Mouse (Mus musculus): ENCODE measurements around the gene Tmem18. TPM values are rescaled to one million over a fixed set of nuclear protein-coding genes. Genes with fewer than 3 reads are reported as not detected.

The Tmem18 gene
- total RNA-seq (2021) = 10 to 100 TPM; 30.4 to 32.2 TPM
- long read RNA-seq, transcript Tmem18-202 (3 exons, 762 nt) = minor isoform, 5 of 51 reads
- long read RNA-seq, transcript Tmem18-201 (5 exons, 2,971 nt) = major isoform, 39 of 51 reads
- long read RNA-seq, partial matches to known transcripts = 0 of 51 reads
- long read RNA-seq, other reads (novel, unspliced or antisense) = 7 of 51 reads

DNA sequence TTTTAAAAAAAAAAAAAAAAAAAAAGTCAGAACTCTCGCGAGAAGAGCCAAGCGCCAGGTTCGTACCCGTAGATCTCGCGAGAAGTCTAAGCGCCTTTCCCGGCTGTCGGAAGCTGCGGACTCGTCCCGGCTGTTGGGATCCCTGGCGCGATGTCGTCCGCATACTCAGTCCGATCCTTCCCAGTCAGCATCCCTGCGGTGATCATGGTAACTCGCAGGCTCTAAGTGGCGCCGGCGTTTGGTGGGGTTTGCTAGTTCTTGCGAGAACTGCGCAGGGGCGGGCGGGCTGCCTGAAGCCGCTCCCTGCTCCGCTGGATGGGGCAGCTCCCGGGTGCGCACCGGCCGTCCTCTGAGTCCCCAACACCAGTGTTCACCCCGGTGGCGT, at the start of gene Tmem18:
Gene Tmem18, plus strand, starts transcription at position 71 of the 385 bp plus-strand sequence.
- DNase-seq (ENCODE audit: low spot score in 2 of 2) = peak; percentile 70 to 86

- DNase-seq (ENCODE audit: low spot score in 2 of 2) = no peak
Observed at GRCm38 (mm10) chr12:30557349-30557748, 26.9 kb upstream of the Tmem18 start.

- no peak for DNase-seq (ENCODE audit: low spot score in 2 of 2)
Observed at GRCm38 (mm10) chr12:30561411-30561810, 22.8 kb upstream of the Tmem18 start.

- DNase-seq (ENCODE audit: low spot score in 2 of 2) = no peak
Observed at GRCm38 (mm10) chr12:30572075-30572474, 12.2 kb upstream of the Tmem18 start.

- DNase-seq (ENCODE audit: low spot score in 2 of 2) = no peak
Observed at GRCm38 (mm10) chr12:30575952-30576351, 8.3 kb upstream of the Tmem18 start.

DNA sequence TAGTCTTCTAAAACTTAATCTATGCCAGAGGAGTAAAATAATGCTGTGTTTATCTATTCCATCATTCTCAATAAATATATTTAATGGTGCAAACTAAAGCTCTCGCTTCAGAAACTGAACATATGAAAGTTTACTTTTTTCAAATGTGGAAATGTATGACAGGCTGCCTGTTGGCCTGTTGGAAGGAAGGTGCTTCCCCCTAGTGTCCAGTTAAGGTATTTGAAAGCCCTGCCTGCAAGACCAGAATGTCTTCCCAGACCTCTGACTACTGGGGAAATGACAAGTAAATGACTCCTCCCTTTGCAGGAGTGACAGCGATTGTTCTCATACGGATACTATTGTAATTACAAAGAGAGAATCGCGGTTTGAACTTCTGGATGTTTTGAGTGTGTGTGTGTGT, 6.2 kb upstream of the Tmem18 start:
- peak; percentile 63 to 89 for DNase-seq (ENCODE audit: low spot score in 2 of 2)

GRCm38 (mm10) chr12:30581277-30581676, 2.9 kb upstream of the Tmem18 start:
- no peak for DNase-seq (ENCODE audit: low spot score in 2 of 2)

- DNase-seq (ENCODE audit: low spot score in 2 of 2) = no peak
Observed at GRCm38 (mm10) chr12:30583586-30584355, 455 bp upstream of the Tmem18 start.

DNA sequence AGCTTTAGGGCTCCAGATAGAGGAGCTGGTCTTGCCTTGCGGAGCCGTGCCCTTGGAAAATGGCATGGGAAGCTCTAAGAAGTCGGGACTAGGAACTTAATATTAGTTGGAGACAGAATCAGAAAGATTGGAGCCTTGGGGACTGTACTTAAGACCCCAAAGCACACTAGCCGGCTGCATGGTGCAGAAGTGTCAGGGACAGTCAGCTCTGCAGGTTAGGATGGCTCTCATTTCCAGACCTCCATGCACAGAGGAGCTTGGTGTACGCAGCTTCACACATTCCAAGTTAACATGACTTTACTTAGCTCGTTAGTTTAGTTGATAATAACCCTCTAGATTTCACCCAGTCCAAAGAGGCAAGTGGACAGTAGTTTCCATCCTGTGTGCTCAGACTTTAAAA, 637 bp downstream of the Tmem18 start:
- no peak for DNase-seq (ENCODE audit: low spot score in 2 of 2)

GRCm38 (mm10) chr12:30591832-30592231, 7.6 kb downstream of the Tmem18 start:
- DNase-seq (ENCODE audit: low spot score in 2 of 2) = no peak

DNA sequence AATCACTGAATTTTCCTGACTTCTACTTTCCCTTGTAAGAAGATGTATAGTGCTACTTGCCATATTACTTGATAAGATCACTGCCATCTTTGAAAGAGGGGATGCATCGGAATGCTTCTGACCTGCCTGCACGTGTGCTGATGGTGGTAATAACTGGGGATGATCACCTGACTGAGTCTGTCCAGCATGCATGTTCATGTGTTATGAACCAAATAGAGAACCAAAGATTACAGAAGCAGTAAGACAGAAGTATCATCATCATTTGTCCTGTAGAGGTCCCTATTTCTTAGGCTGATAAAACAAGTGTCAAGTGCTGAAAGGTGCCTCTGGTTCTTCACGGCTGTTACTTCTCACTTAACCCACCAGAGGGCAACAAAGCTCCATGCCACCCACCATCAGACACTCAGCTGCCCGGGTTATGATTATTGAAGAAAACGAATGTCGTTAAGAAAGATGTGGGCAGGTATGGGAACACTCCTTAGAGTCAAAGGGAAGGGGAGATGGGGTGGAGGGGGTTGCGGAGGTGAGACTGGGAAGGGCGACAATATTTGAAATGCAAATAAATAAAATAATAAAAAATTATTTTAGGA, 12.7 kb downstream of the Tmem18 start:
- DNase-seq (ENCODE audit: low spot score in 2 of 2) = peak; percentile 29 to 76

DNA sequence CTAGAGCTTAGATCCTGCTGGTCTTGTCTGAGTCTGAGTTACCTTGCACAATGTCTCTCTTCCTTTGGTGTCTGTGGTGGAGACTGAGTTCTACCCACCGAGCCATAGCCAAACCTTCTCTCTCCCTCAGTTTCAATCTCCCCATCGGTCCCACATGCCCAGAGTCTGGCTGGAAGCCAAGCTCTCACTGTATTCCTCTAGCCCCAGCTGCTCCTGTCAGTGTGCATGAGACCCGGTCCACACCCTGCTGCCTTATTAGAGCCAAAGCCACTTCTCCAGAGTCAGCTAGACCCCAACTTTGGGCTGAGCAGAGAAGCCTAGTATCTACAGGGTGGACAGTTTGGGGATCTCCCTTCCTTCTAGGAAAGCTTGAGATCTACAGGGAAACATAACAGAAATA, 14.7 kb downstream of the Tmem18 start:
- no peak for DNase-seq (ENCODE audit: low spot score in 2 of 2)

DNA sequence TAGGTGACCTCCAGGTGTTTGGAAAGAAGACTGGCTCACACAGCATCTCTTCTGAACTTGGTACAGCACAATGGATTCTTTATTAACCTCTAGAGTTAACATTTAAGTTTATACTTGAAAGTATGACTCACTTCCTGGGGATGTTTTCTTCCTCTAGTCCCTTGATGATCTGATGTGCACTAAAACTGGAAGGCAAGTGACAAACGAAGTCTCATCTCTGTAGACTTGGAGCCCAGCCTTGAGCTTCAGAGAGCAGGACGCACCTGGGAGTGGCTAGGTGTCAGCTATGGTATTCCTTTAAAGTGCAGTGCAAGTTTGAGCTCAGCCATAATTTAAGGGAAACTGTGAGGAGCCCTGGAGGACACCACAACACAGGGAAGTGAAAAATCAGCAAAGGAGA, 15.2 kb downstream of the Tmem18 start:
- DNase-seq (ENCODE audit: low spot score in 2 of 2) = no peak

- no peak for DNase-seq (ENCODE audit: low spot score in 2 of 2)
Observed at GRCm38 (mm10) chr12:30599997-30600396, 15.8 kb downstream of the Tmem18 start.

DNA sequence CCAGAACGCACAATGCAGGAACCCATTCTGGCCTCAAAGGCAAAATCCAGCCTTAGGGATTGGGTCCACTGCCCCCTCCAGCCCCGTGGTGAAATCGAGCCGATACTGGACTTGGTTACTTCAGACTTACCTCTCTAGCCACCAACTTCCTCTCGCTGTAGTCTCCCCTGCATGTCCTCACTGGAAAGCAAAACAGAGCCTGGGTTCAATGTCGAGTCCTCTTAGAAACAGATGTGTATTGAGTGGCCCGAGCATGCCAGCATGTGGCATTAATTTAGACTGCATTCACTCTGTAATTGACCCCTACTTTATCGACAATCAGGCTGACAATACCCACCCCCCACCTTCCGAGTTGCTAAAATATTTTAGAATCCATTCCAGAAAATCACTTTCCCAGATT, 19.8 kb downstream of the Tmem18 start:
- no peak for DNase-seq (ENCODE audit: low spot score in 2 of 2)

DNA sequence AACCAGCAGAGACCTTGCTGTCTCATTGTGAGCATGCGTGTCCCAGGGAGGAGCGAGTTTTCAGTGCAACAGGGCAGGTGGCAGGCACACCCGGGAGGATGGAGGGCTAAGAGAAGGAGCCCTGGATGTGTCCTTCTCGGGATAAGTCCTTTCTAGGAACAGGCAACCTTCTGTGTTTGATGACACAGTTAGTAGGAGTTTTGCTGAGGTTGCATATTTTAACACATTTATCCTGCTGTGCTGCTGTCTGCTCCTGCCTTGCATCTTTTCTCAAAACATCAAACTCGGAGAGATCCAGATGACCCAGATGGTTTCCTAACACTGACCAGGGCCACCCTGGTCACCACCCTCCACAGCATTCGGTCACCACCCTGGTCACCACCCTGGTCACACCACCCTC, 20.6 kb downstream of the Tmem18 start:
- DNase-seq (ENCODE audit: low spot score in 2 of 2) = no peak

DNA sequence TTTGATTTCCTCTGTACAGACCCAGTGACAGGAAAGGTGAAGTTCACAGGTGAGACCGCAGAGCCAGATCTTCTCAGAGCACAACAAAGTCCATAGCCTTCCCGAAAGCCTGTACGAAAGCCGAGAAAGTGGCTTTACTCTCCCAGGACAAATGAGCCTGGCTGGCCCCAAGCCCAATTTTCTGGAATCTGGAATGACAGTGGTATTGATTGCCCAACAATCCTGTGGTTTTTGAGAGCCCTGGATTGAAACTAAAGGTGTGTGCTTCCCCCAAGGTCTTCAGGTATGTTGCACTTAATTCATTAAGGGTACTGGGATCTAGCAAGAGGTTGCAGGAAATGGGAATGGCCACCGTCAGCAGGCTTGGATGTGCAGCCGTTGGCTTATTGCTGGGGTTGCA, 21.7 kb downstream of the Tmem18 start:
- DNase-seq (ENCODE audit: low spot score in 2 of 2) = no peak

- DNase-seq (ENCODE audit: low spot score in 2 of 2) = no peak
Observed at GRCm38 (mm10) chr12:30606743-30607142, 22.5 kb downstream of the Tmem18 start.

GRCm38 (mm10) chr12:30618425-30618824, 34.2 kb downstream of the Tmem18 start:
- DNase-seq (ENCODE audit: low spot score in 2 of 2) = peak; percentile 6 to 42

GRCm38 (mm10) chr12:30628466-30628865, 44.2 kb downstream of the Tmem18 start:
- no peak for DNase-seq (ENCODE audit: low spot score in 2 of 2)

- no peak for DNase-seq (ENCODE audit: low spot score in 2 of 2)
Observed at GRCm38 (mm10) chr12:30634534-30634933, 50.3 kb downstream of the Tmem18 start.

All from layer of hippocampus, adult 18-20 months (tissue).